Mouse (Mus musculus): ENCODE data around the gene Eomes. TPM values are rescaled to one million over a fixed set of nuclear protein-coding genes. Genes with fewer than 3 reads are reported as not detected.

The Eomes gene
- polyA plus RNA-seq (2015; fragmentation: Nextera tagmentation; extraction: Ambion mirVana), result 0.14 TPM in 1 of 2 replicates, not detected in the other

- under 1% methylated on average over 9 of the region's 9 CpGs for WGBS
- Histone ChIP-seq H3K9ac (no peak within 1 kb of the TSS), H3K36me3 (no peaks in the 10 kb centered on the region), H3K27ac (no peak within 1 kb of the TSS), H3K4me1 (peaks cover 31% of the 10 kb centered on the region), H3K4me2 (peak within 1 kb of the TSS; percentile 91), H3K27me3 (peaks cover 87% of the 10 kb centered on the region), H3K4me3 (peak within 1 kb of the TSS; percentile 43), H3K9me3 (no peaks in the 10 kb centered on the region)
- ATAC-seq (ENCODE audit: insufficient number of reproducible peaks, low FRiP score, low TSS enrichment, low read depth), result no peak
Observed at GRCm38 (mm10) chr9:118477961-118478360, at the start of gene Eomes. Eomes (plus strand) TSS chr9:118478212.

GRCm38 (mm10) chr9:118444809-118445208, 33.2 kb upstream of the Eomes start:
- Histone ChIP-seq H3K4me3 (no peak overlapping the region), H3K27ac (no peak overlapping the region), H3K9ac (no peak overlapping the region), H3K9me3 (no peaks in the 10 kb centered on the region), H3K4me2 (no peak overlapping the region), H3K4me1 (0 out of 2 replicates have a peak, but pooled peaks cover 3% of the 10 kb centered on the region), H3K36me3 (no peaks in the 10 kb centered on the region), H3K27me3 (no peaks in the 10 kb centered on the region)
- ATAC-seq (ENCODE audit: insufficient number of reproducible peaks, low FRiP score, low TSS enrichment, low read depth), result no peak
- 41% methylated on average over 9 of the region's 9 CpGs for WGBS

- 78% methylated on average over 8 of the region's 8 CpGs for WGBS
- no peak overlapping the region for H3K27ac ChIP-seq
- H3K4me1 ChIP-seq, result peaks cover 5% of the 10 kb centered on the region; the same call in 1 of the 2 replicates
- no peaks in the 10 kb centered on the region for H3K27me3 ChIP-seq
- no peak overlapping the region for H3K9ac ChIP-seq
- H3K4me3 ChIP-seq, result no peak overlapping the region
- H3K4me2 ChIP-seq, result no peak overlapping the region
- ATAC-seq (ENCODE audit: insufficient number of reproducible peaks, low FRiP score, low TSS enrichment, low read depth), result no peak
- H3K9me3 ChIP-seq, result no peaks in the 10 kb centered on the region
- no peaks in the 10 kb centered on the region for H3K36me3 ChIP-seq
Observed at GRCm38 (mm10) chr9:118449336-118449735, 28.7 kb upstream of the Eomes start.

GRCm38 (mm10) chr9:118453427-118453826, 24.6 kb upstream of the Eomes start:
- Histone ChIP-seq H3K27ac (no peak overlapping the region), H3K27me3 (no peaks in the 10 kb centered on the region), H3K4me2 (0 out of 2 replicates have a peak overlapping the region, but pooled peaks have one; percentile 10), H3K4me1 (peaks cover 2% of the 10 kb centered on the region; the same call in 1 of the 2 replicates), H3K9me3 (no peaks in the 10 kb centered on the region), H3K4me3 (peak overlapping the region; percentile 19; the same call in 1 of the 2 replicates), H3K36me3 (no peaks in the 10 kb centered on the region), H3K9ac (no peak overlapping the region)
- ATAC-seq (ENCODE audit: insufficient number of reproducible peaks, low FRiP score, low TSS enrichment, low read depth), result no peak
- 43% methylated on average over 9 of the region's 9 CpGs for WGBS

- Histone ChIP-seq H3K4me2 (no peak overlapping the region), H3K27me3 (no peaks in the 10 kb centered on the region), H3K4me3 (no peak overlapping the region), H3K27ac (no peak overlapping the region), H3K9ac (no peak overlapping the region), H3K36me3 (no peaks in the 10 kb centered on the region), H3K9me3 (no peaks in the 10 kb centered on the region), H3K4me1 (peaks cover 2% of the 10 kb centered on the region; the same call in 1 of the 2 replicates)
- 68% methylated on average over 9 of the region's 9 CpGs for WGBS
- ATAC-seq (ENCODE audit: insufficient number of reproducible peaks, low FRiP score, low TSS enrichment, low read depth), result no peak
Observed at GRCm38 (mm10) chr9:118455188-118455845, 22.7 kb upstream of the Eomes start.

- no peak for ATAC-seq (ENCODE audit: insufficient number of reproducible peaks, low FRiP score, low TSS enrichment, low read depth)
- no peak overlapping the region for H3K9ac ChIP-seq
Observed at GRCm38 (mm10) chr9:118456405-118456804, 21.6 kb upstream of the Eomes start.

GRCm38 (mm10) chr9:118458039-118458438, 20.0 kb upstream of the Eomes start:
- no peak overlapping the region for H3K4me2 ChIP-seq
- no peaks in the 10 kb centered on the region for H3K9me3 ChIP-seq
- no peaks in the 10 kb centered on the region for H3K36me3 ChIP-seq
- WGBS, result 9% methylated on average over 5 of the region's 5 CpGs
- H3K9ac ChIP-seq, result no peak overlapping the region
- no peak overlapping the region for H3K27ac ChIP-seq
- no peak overlapping the region for H3K4me3 ChIP-seq
- ATAC-seq (ENCODE audit: insufficient number of reproducible peaks, low FRiP score, low TSS enrichment, low read depth), result no peak
- H3K4me1 ChIP-seq, result peaks cover 2% of the 10 kb centered on the region; the same call in 1 of the 2 replicates
- H3K27me3 ChIP-seq, result no peaks in the 10 kb centered on the region

More at GRCm38 (mm10) chr9:118456405-118456804, 21.6 kb upstream of the Eomes start:
- 37% methylated on average over 6 of the region's 6 CpGs for WGBS
- Histone ChIP-seq H3K9me3 (no peaks in the 10 kb centered on the region), H3K4me3 (no peak overlapping the region), H3K27me3 (no peaks in the 10 kb centered on the region), H3K36me3 (no peaks in the 10 kb centered on the region), H3K4me2 (no peak overlapping the region), H3K4me1 (peaks cover 2% of the 10 kb centered on the region; the same call in 1 of the 2 replicates), H3K27ac (no peak overlapping the region)

- 69% methylated on average over 1 of the region's 1 CpGs for WGBS
- Histone ChIP-seq H3K9ac (no peak overlapping the region), H3K4me2 (no peak overlapping the region), H3K27ac (no peak overlapping the region), H3K4me1 (0 out of 2 replicates have a peak, but pooled peaks cover 2% of the 10 kb centered on the region), H3K9me3 (no peaks in the 10 kb centered on the region), H3K36me3 (no peaks in the 10 kb centered on the region), H3K4me3 (no peak overlapping the region), H3K27me3 (peaks cover 29% of the 10 kb centered on the region)
- no peak for ATAC-seq (ENCODE audit: insufficient number of reproducible peaks, low FRiP score, low TSS enrichment, low read depth)
Observed at GRCm38 (mm10) chr9:118464031-118464430, 14.0 kb upstream of the Eomes start.

GRCm38 (mm10) chr9:118468301-118468700, 9.7 kb upstream of the Eomes start:
- no peak overlapping the region for H3K9ac ChIP-seq
- ATAC-seq (ENCODE audit: insufficient number of reproducible peaks, low FRiP score, low TSS enrichment, low read depth), result no peak

GRCm38 (mm10) chr9:118469272-118469671, 8.7 kb upstream of the Eomes start:
- H3K4me1 ChIP-seq, result peaks cover 8% of the 10 kb centered on the region; the same call in 1 of the 2 replicates
- H3K27me3 ChIP-seq, result peaks cover 65% of the 10 kb centered on the region
- H3K4me3 ChIP-seq, result no peak overlapping the region
- ATAC-seq (ENCODE audit: insufficient number of reproducible peaks, low FRiP score, low TSS enrichment, low read depth), result no peak; the same call in 1 of the 2 replicates
- H3K27ac ChIP-seq, result no peak overlapping the region
- H3K9ac ChIP-seq, result no peak overlapping the region
- H3K4me2 ChIP-seq, result no peak overlapping the region
- no peaks in the 10 kb centered on the region for H3K9me3 ChIP-seq
- WGBS, result 7% methylated on average over 16 of the region's 16 CpGs
- H3K36me3 ChIP-seq, result no peaks in the 10 kb centered on the region

More at GRCm38 (mm10) chr9:118468301-118468700, 9.7 kb upstream of the Eomes start:
- no peak overlapping the region for H3K4me3 ChIP-seq
- no peaks in the 10 kb centered on the region for H3K36me3 ChIP-seq
- WGBS, result 5% methylated on average over 14 of the region's 14 CpGs
- no peaks in the 10 kb centered on the region for H3K9me3 ChIP-seq
- H3K27me3 ChIP-seq, result peaks cover 64% of the 10 kb centered on the region
- no peak overlapping the region for H3K27ac ChIP-seq
- H3K4me1 ChIP-seq, result peaks cover 8% of the 10 kb centered on the region; the same call in 1 of the 2 replicates
- H3K4me2 ChIP-seq, result no peak overlapping the region

- 13% methylated on average over 3 of the region's 3 CpGs for whole genome bisulfite sequencing
- no peak overlapping the region for H3K4me3 ChIP-seq
- no peak overlapping the region for H3K4me2 ChIP-seq
- H3K27me3 ChIP-seq, result peaks cover 75% of the 10 kb centered on the region
- no peak overlapping the region for H3K9ac ChIP-seq
- no peak overlapping the region for H3K27ac ChIP-seq
- ATAC-seq (ENCODE audit: insufficient number of reproducible peaks, low FRiP score, low TSS enrichment, low read depth), result no peak
- no peaks in the 10 kb centered on the region for H3K9me3 ChIP-seq
- no peaks in the 10 kb centered on the region for H3K36me3 ChIP-seq
- H3K4me1 ChIP-seq, result peaks cover 8% of the 10 kb centered on the region; the same call in 1 of the 2 replicates
Observed at GRCm38 (mm10) chr9:118471296-118471695, 6.7 kb upstream of the Eomes start.

- Histone ChIP-seq H3K9ac (no peak overlapping the region), H3K4me2 (peak overlapping the region; percentile 91), H3K4me3 (peak overlapping the region; percentile 28; the same call in 1 of the 2 replicates), H3K9me3 (no peaks in the 10 kb centered on the region), H3K27ac (no peak overlapping the region), H3K36me3 (no peaks in the 10 kb centered on the region), H3K27me3 (peaks cover 82% of the 10 kb centered on the region), H3K4me1 (peaks cover 31% of the 10 kb centered on the region)
- ATAC-seq (ENCODE audit: insufficient number of reproducible peaks, low FRiP score, low TSS enrichment, low read depth), result no peak
- WGBS, result 1% methylated on average over 22 of the region's 22 CpGs
Observed at GRCm38 (mm10) chr9:118476211-118476765, 1.7 kb upstream of the Eomes start.

All from limb, embryonic 15.5 days (tissue).